Mouse (Mus musculus) stomach, embryonic 14.5 days (tissue): ENCODE results near the gene Kcnj12. TPM values are rescaled to one million over a fixed set of nuclear protein-coding genes. Genes with fewer than 3 reads are reported as not detected.

Experiments used
- ATAC-seq: fragments of 200-750 bp; cut with Nextera tagmentation; 2 replicates; pipeline ENCODE4 v1.8.0; 2017; ENCODE audit warnings: low read depth, moderate TSS enrichment; ENCODE audit not compliant: insufficient number of reproducible peaks, insufficient read depth, low FRiP score
- H3K27ac ChIP-seq: fragments of 300-500 bp; sonication (generic); 2 replicates; pipeline ENCODE4 v1.5.1; 2014; ENCODE audit warnings: mild to moderate bottlenecking, low read length, moderate library complexity, mixed read lengths
- H3K27me3 ChIP-seq: fragments of 300-500 bp; sonication (generic); 2 replicates; pipeline ENCODE4 v1.6.1; 2014; ENCODE audit warnings: low read length, control low read depth, mixed read lengths; ENCODE audit not compliant: control insufficient read depth, insufficient read depth
- H3K36me3 ChIP-seq: fragments of 300-500 bp; sonication (generic); 2 replicates; pipeline ENCODE4 v1.6.1; 2014; ENCODE audit warnings: mild to moderate bottlenecking, control low read depth, low read length, moderate library complexity, mixed read lengths; ENCODE audit not compliant: control insufficient read depth, insufficient read depth
- H3K4me1 ChIP-seq: fragments of 300-500 bp; sonication (generic); 2 replicates; pipeline ENCODE4 v1.6.1; 2014; ENCODE audit warnings: low read length, control low read depth, mixed read lengths; ENCODE audit not compliant: control insufficient read depth, insufficient read depth
- H3K4me2 ChIP-seq: fragments of 300-500 bp; sonication (generic); replicated peaks from 2 replicates; pipeline ENCODE4 v1.6.1; 2014; ENCODE audit warnings: low read depth, low read length, control low read depth
- H3K4me3 ChIP-seq: fragments of 300-500 bp; sonication (generic); 2 replicates; pipeline ENCODE4 v1.5.1; 2014; ENCODE audit warnings: low read depth, low read length, control low read depth
- H3K9ac ChIP-seq: fragments of 300-500 bp; sonication (generic); replicated peaks from 2 replicates; pipeline ENCODE4 v1.6.1; 2014; ENCODE audit warnings: low read depth, mild to moderate bottlenecking, control low read depth, low read length, moderate library complexity, mixed read lengths
- H3K9me3 ChIP-seq: fragments of 300-500 bp; sonication (generic); 2 replicates; pipeline ENCODE4 v1.6.1; 2016; ENCODE audit warnings: low read depth, low read length, control low read depth; ENCODE audit not compliant: control insufficient read depth
- WGBS: fragments of 180-500 bp; shearing (Covaris S2); extraction: QIAGEN DNeasy Blood & Tissue Kit; methylation state at CpG from one replicate; pipeline ENCODE4 v1.1.7; 2014; 5-methylcytosine and 5-hydroxymethylcytosine counted together
- polyA plus RNA-seq: library from polyadenylated mRNA; unstranded; fragments of >200 nt; fragmentation: Nextera tagmentation; extraction: Ambion mirVana; gene quantifications from 2 replicates; pipeline ENCODE4 v1.2.1, GENCODE M21; 2014

The Kcnj12 gene
- polyA plus RNA-seq, 1 experiment from 2014 or later, result 0.77 TPM

DNA sequence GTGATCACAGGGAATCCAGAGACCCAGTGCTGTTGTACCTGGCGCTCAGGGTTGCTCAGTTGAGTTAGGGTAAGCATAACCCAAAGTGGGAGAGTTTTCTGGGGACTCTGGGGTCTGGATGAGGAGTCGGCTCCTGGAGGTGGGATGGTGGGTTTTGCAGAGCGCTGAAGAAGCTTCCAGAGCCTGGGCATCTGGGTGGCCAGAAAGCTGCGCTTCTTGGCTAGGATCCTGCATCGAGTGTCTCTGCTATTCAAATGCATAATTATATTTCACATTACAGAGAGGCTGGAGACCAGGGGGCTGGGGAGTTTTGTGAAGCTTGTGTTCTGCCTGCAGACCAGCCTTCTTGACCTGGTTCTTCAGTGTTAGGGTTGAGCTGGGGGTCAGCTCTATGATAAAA lies 1.2 kb upstream of the Kcnj12 start:
- H3K9ac ChIP-seq, result no peak overlapping the region
- no peak overlapping the region for H3K27ac ChIP-seq
- no peaks in the 10 kb centered on the region for H3K36me3 ChIP-seq
- WGBS, result 69% methylated on average over 5 of the region's 5 CpGs
- no peak overlapping the region for H3K4me3 ChIP-seq
- ATAC-seq, result no peak
- no peaks in the 10 kb centered on the region for H3K9me3 ChIP-seq
- H3K4me1 ChIP-seq, result no peaks in the 10 kb centered on the region
- peaks cover 51% of the 10 kb centered on the region for H3K27me3 ChIP-seq
- no peak overlapping the region for H3K4me2 ChIP-seq

DNA sequence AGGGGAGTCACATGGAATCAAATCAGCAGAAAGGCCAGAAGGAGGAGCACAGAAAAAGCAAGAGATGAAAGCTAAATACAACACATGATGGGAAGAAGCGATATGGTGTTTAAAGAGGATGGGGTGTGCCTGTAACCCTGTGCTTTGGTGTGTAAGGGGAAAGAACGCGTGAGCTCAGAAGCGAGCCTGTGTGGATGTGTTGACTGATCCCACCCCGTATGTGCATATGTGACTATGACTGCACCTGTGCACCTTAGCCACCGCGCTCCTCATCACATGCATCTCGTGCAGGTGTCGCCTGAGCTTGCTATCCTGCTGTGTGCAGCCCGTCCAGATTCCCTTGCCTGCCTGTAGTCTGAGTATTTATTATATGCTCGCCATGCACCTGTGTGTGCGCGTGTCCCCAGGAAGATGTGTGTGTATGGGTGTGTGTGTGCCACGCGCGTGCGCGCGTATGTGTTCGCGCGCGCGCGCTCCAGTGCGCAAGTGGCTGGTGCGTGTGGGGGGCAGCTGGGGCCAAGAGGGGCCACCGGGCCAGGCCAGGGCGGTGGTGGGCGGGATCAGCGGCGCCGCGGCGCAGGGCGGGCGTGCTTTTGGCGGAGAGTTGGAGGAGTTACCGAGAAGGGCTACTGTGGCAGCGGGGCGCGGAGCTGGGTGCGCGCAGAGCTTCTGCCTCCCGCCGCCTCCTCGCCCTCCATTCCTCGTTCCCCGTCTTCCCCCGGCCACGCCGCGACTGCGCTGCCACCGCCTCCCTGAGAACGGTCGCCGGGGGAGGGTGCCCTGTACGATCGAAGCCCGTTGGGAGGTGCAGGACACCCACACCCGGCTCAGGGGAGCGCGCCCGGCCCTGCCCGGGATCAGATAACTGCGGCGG lies 451 bp upstream of the Kcnj12 start:
- H3K9ac ChIP-seq, result peak overlapping the region; percentile 21; the same call in 1 of the 2 replicates
- H3K36me3 ChIP-seq, result no peaks in the 10 kb centered on the region
- H3K27me3 ChIP-seq, result peaks cover 51% of the 10 kb centered on the region
- H3K4me2 ChIP-seq, result peak overlapping the region; percentile 95
- peak; percentile 10; the same call in 1 of the 2 replicates for ATAC-seq
- WGBS, result 2% methylated on average over 68 of the region's 68 CpGs
- H3K27ac ChIP-seq, result no peak overlapping the region
- no peaks in the 10 kb centered on the region for H3K4me1 ChIP-seq
- H3K9me3 ChIP-seq, result no peaks in the 10 kb centered on the region
- H3K4me3 ChIP-seq, result peak overlapping the region; percentile 51

GRCm38 (mm10) chr11:61023416-61024200 lies 1.2 kb downstream of the Kcnj12 start:
- Histone ChIP-seq H3K4me1 (0 out of 2 replicates have a peak, but pooled peaks cover 4% of the 10 kb centered on the region), H3K27ac (no peak overlapping the region), H3K36me3 (no peaks in the 10 kb centered on the region), H3K4me3 (peak overlapping the region; percentile 51; the same call in 1 of the 2 replicates), H3K9me3 (no peaks in the 10 kb centered on the region), H3K4me2 (no peak overlapping the region), H3K27me3 (peaks cover 51% of the 10 kb centered on the region), H3K9ac (no peak overlapping the region)
- WGBS, result 51% methylated on average over 9 of the region's 9 CpGs
- ATAC-seq, result no peak

DNA sequence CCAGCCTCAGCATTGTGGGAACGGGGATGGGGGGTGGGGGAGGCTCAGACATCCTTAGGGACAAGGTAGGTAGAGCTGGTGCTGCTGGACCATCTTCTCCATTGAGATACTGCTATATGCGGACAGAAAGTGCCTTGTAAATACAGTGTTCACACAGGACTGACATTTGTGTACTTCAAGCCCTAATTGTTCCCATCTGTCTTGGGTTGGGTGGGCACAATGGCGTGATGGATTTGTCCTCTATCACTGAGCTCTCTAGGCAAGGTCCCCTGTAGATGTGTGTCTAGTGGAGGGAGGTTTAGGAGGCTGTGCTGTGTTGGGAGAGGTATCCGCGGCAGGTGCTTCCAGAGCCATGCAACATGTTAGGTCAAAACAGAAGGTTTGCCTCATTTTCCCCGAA lies 2.0 kb downstream of the Kcnj12 start:
- no peak for ATAC-seq
- Histone ChIP-seq H3K27ac (no peak overlapping the region), H3K9ac (no peak overlapping the region), H3K4me1 (0 out of 2 replicates have a peak, but pooled peaks cover 4% of the 10 kb centered on the region), H3K4me2 (no peak overlapping the region), H3K4me3 (no peak overlapping the region), H3K27me3 (peaks cover 51% of the 10 kb centered on the region), H3K36me3 (no peaks in the 10 kb centered on the region), H3K9me3 (no peaks in the 10 kb centered on the region)
- 80% methylated on average over 6 of the region's 6 CpGs for WGBS

DNA sequence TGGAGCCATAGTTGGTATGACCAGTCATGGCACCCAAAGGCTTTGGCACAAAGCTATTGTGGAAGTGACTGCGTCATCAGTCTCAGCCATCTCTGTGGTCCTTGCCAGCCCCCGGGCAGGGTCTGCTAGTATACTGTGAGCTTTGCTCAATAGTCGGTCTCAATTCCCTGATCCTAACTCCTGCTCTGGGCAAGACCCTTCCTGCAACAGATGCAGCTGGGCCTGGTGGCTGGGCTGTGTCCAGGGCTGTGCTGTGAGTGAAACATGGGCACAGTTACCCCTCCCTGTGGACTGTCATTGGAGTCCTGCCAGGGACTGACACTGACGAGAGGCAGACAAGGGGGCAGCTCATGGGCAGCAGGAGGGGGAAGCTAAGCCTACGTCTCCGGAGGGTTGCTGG lies 2.6 kb downstream of the Kcnj12 start:
- Histone ChIP-seq H3K4me2 (no peak overlapping the region), H3K27ac (no peak overlapping the region), H3K9me3 (no peaks in the 10 kb centered on the region), H3K36me3 (no peaks in the 10 kb centered on the region), H3K27me3 (peaks cover 46% of the 10 kb centered on the region), H3K4me1 (0 out of 2 replicates have a peak, but pooled peaks cover 4% of the 10 kb centered on the region), H3K9ac (no peak overlapping the region), H3K4me3 (no peak overlapping the region)
- ATAC-seq, result no peak
- 53% methylated on average over 6 of the region's 6 CpGs for WGBS

- Histone ChIP-seq H3K4me3 (no peak overlapping the region), H3K36me3 (no peaks in the 10 kb centered on the region), H3K9me3 (no peaks in the 10 kb centered on the region), H3K9ac (no peak overlapping the region), H3K27me3 (peaks cover 45% of the 10 kb centered on the region), H3K4me2 (no peak overlapping the region), H3K27ac (no peak overlapping the region), H3K4me1 (0 out of 2 replicates have a peak, but pooled peaks cover 4% of the 10 kb centered on the region)
- 73% methylated on average over 7 of the region's 7 CpGs for WGBS
- no peak for ATAC-seq
Observed at GRCm38 (mm10) chr11:61025594-61025993, 3.2 kb downstream of the Kcnj12 start.

GRCm38 (mm10) chr11:61026381-61026780 lies 4.0 kb downstream of the Kcnj12 start:
- no peak overlapping the region for H3K4me2 ChIP-seq
- WGBS, result 88% methylated on average over 6 of the region's 6 CpGs
- H3K9me3 ChIP-seq, result no peaks in the 10 kb centered on the region
- no peak overlapping the region for H3K27ac ChIP-seq
- ATAC-seq, result no peak
- peaks cover 37% of the 10 kb centered on the region for H3K27me3 ChIP-seq
- H3K9ac ChIP-seq, result no peak overlapping the region
- H3K4me3 ChIP-seq, result no peak overlapping the region
- no peaks in the 10 kb centered on the region for H3K36me3 ChIP-seq
- H3K4me1 ChIP-seq, result 0 out of 2 replicates have a peak, but pooled peaks cover 4% of the 10 kb centered on the region

- no peaks in the 10 kb centered on the region for H3K9me3 ChIP-seq
- ATAC-seq, result 0 out of 2 replicates have a peak, but pooled peaks have one; percentile 30
- no peak overlapping the region for H3K9ac ChIP-seq
- H3K27me3 ChIP-seq, result peaks cover 29% of the 10 kb centered on the region
- H3K4me2 ChIP-seq, result no peak overlapping the region
- no peak overlapping the region for H3K4me3 ChIP-seq
- 93% methylated on average over 4 of the region's 4 CpGs for WGBS
- no peaks in the 10 kb centered on the region for H3K36me3 ChIP-seq
- no peak overlapping the region for H3K27ac ChIP-seq
- H3K4me1 ChIP-seq, result 0 out of 2 replicates have a peak, but pooled peaks cover 4% of the 10 kb centered on the region
Observed at GRCm38 (mm10) chr11:61027160-61027559, 4.8 kb downstream of the Kcnj12 start.
